Mouse (Mus musculus): ENCODE measurements around the gene Nox4.

DNA sequence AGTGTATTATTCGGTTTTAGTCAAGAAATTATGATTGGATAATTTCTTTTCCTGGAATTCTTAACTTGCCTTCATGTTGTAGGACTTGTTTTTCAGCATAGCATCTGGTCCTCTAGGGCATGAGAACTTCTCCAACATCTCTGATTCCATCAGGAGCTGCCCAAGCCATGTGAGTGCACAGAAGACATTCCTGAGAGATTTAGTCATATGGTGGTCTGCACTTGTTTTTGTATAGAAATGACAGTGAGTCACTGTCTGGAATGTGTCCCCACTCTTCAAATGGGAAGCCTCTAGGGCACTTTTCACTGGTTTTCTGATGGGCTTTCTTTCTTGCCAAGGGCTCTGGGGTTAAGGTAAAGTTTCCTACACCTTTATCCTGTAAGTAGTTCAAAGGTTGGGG lies 4.8 kb upstream of the Nox4 start:
- TF ChIP-seq CTCF (IDR thresholded peaks at IDR 0.05; ENCODE audit: borderline replicate concordance, insufficient read depth, low read length) (no peak), POLR2A (IDR thresholded peaks at IDR 0.05; ENCODE audit: low read depth, low read length) (no peak)
